Mouse (Mus musculus): Measurements from ENCODE around the gene Ifnb1. TPM values are rescaled to one million over a fixed set of nuclear protein-coding genes. Genes with fewer than 3 reads are reported as not detected.

The Ifnb1 gene
- polyA plus RNA-seq, 1 experiment = not detected

DNA sequence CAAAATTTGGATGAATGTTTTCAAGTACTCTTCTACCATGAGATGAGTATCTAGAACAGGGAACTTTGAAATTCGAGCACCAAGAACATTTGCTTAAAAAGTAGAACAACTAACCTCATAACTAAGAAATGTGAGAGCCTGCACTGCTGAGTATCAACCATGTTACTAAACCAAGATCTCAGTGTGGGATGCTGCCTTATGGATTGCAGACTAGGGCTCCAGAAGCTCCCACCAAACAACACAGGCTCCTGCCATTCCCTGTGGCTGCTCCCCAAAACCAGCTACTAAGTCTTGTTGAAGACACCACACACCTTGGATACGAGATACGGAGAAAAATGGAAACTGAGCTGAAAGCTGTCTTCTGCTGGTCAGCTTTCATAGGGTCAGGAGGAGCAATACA is 46.5 kb downstream of the Ifnb1 start:
- Histone ChIP-seq H3K4me1 (replicated peaks; ENCODE audit: control insufficient read depth, insufficient read depth, low read length) (no peaks in the 10 kb centered on the region), H3K27ac (ENCODE audit: control insufficient read depth, insufficient read depth, low read length) (no peak overlapping the region), H3K4me3 (ENCODE audit: control insufficient read depth, insufficient read depth, low read length) (no peak overlapping the region), H3K27me3 (ENCODE audit: control insufficient read depth, insufficient read depth, low read length) (no peaks in the 10 kb centered on the region), H3K36me3 (ENCODE audit: control insufficient read depth, insufficient read depth, low read length) (no peaks in the 10 kb centered on the region)
- WGBS = 96% methylated on average over 3 of the region's 3 CpGs
- no peak for DNase-seq
- TF ChIP-seq CTCF (IDR thresholded peaks at IDR 0.05; ENCODE audit: borderline replicate concordance, control insufficient read depth, extremely low read depth, insufficient read depth, low read length, poor library complexity) (no peak), POLR2A (IDR thresholded peaks at IDR 0.05; ENCODE audit: control insufficient read depth, extremely low read depth, insufficient read depth, low read length, poor library complexity) (no peak)

Other genes starting within 250 kb of the Ifnb1 start
- gene Hacd4, start 83.8 kb downstream of the Ifnb1 start, polyA plus RNA-seq (2012; rRNA removed) = 0.93 and 1.0 TPM in 2 replicates
- not detected in 2 replicates for gene Ifna15, start 35.5 kb upstream of the Ifnb1 start, polyA plus RNA-seq (2012; rRNA removed)
- gene Ifna14, start 49.0 kb upstream of the Ifnb1 start, polyA plus RNA-seq (2012; rRNA removed) = not detected in 2 replicates
- gene Ifna9, start 69.6 kb upstream of the Ifnb1 start, polyA plus RNA-seq (2012; rRNA removed) = not detected in 2 replicates
- gene Ifna12, start 80.6 kb upstream of the Ifnb1 start, polyA plus RNA-seq (2012; rRNA removed) = not detected in 2 replicates
- gene C87499, start 111.6 kb upstream of the Ifnb1 start, polyA plus RNA-seq (2012; rRNA removed) = not detected in 2 replicates
- not detected in 2 replicates for gene Ifna13, start 121.7 kb upstream of the Ifnb1 start, polyA plus RNA-seq (2012; rRNA removed)
- gene Ifna16, start 154.2 kb upstream of the Ifnb1 start, polyA plus RNA-seq (2012; rRNA removed) = not detected in 2 replicates
- gene Ifna2, start 161.1 kb upstream of the Ifnb1 start, polyA plus RNA-seq (2012; rRNA removed) = not detected in 2 replicates
- 0.17 TPM in 1 of 2 replicates, not detected in the other for gene Ifnab, start 168.6 kb upstream of the Ifnb1 start, polyA plus RNA-seq (2012; rRNA removed)
- gene Gm26566, start 199.0 kb upstream of the Ifnb1 start, polyA plus RNA-seq (2012; rRNA removed) = 0.86 and 1.5 TPM in 2 replicates
- gene Klhl9, start 199.7 kb upstream of the Ifnb1 start, polyA plus RNA-seq (2012; rRNA removed) = 21.3 and 29.3 TPM in 2 replicates
- not detected in 2 replicates for gene Gm13271, start 232.1 kb upstream of the Ifnb1 start, polyA plus RNA-seq (2012; rRNA removed)
- 0.07 and 0.08 TPM in 2 replicates for gene Gm13283, start 237.3 kb upstream of the Ifnb1 start, polyA plus RNA-seq (2012; rRNA removed)

Measured in thymus, adult 2 months (tissue).